ENCODE assay signal across 8 mouse cellular contexts in the genomic region with DNA sequence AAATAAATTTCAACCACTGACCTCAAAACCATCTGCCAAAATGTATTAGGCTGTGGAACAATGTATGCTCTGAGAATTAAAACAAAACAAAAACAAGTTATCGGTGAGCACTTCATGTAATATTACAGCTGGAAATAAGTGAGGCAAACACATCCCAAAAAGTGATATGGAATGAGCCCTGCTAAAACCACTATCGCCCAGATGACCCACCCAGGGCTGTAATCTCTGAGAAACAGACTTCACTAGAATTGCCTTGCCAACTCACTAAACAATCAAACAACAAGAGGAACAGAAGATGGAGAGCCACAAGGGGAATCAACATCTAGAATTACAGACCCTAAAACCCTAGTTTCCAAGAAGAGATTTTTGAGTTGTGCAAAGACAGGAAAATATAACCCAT. TPM values are rescaled to one million over a fixed set of nuclear protein-coding genes. Genes with fewer than 3 reads are reported as not detected.
A peak's percentile ranks its signal among the peaks of the same experiment; 100 is the strongest.
DNase-seq lines count a peak whose midpoint lies in the region; ATAC-seq and TF ChIP-seq lines count a peak whose summit lies in the region.

No protein-coding gene starts in this region.

- no peaks in the 10 kb centered on the region for H3K27me3 ChIP-seq in kidney, postnatal 0 days (ENCODE audit: insufficient read depth, low read length)
- no peaks in the 10 kb centered on the region for H3K27me3 ChIP-seq in embryonic facial prominence, embryonic 10.5 days (replicated peaks; ENCODE audit: low read depth, poor library complexity, severe bottlenecking)
- H3K27me3 ChIP-seq in intestine, embryonic 14.5 days (replicated peaks; ENCODE audit: control insufficient read depth, insufficient read depth, low read length), result no peaks in the 10 kb centered on the region
- H3K27me3 ChIP-seq in midbrain, postnatal 0 days (ENCODE audit: insufficient read depth, low read length), result no peaks in the 10 kb centered on the region

- no peaks in the 10 kb centered on the region for H3K9me3 ChIP-seq in kidney, postnatal 0 days (replicated peaks; ENCODE audit: low read length)
- H3K9me3 ChIP-seq in embryonic facial prominence, embryonic 10.5 days, result no peaks in the 10 kb centered on the region
- H3K9me3 ChIP-seq in intestine, embryonic 14.5 days (ENCODE audit: control insufficient read depth, low read length), result no peaks in the 10 kb centered on the region
- no peaks in the 10 kb centered on the region for H3K9me3 ChIP-seq in midbrain, postnatal 0 days (ENCODE audit: low read length)

- 0 out of 2 replicates have a peak, but pooled peaks cover 9% of the 10 kb centered on the region for H3K4me1 ChIP-seq in kidney, postnatal 0 days (replicated peaks; ENCODE audit: insufficient read depth, low read length)
- peaks cover 24% of the 10 kb centered on the region for H3K4me1 ChIP-seq in embryonic facial prominence, embryonic 10.5 days
- peaks cover 15% of the 10 kb centered on the region; the same call in 1 of the 2 replicates for H3K4me1 ChIP-seq in intestine, embryonic 14.5 days (replicated peaks; ENCODE audit: control insufficient read depth, insufficient read depth, low read length)
- H3K4me1 ChIP-seq in midbrain, postnatal 0 days (ENCODE audit: insufficient read depth, low read length), result peaks cover 11% of the 10 kb centered on the region; the same call in 1 of the 2 replicates

- H3K27ac ChIP-seq in kidney, postnatal 0 days, result no peak overlapping the region
- H3K27ac ChIP-seq in embryonic facial prominence, embryonic 10.5 days (replicated peaks), result peak overlapping the region; percentile 94
- H3K27ac ChIP-seq in intestine, embryonic 14.5 days (ENCODE audit: low read depth), result peak overlapping the region; percentile 71; the same call in 1 of the 2 replicates
- H3K27ac ChIP-seq in midbrain, postnatal 0 days (ENCODE audit: low read depth, low read length), result no peak overlapping the region

- H3K9ac ChIP-seq in kidney, postnatal 0 days (ENCODE audit: low read depth, low read length), result no peak overlapping the region
- peak overlapping the region; percentile 68 for H3K9ac ChIP-seq in intestine, embryonic 14.5 days (ENCODE audit: low read length)
- no peak overlapping the region for H3K9ac ChIP-seq in midbrain, postnatal 0 days (replicated peaks; ENCODE audit: low read length, poor library complexity, severe bottlenecking)

- no peak for TF ChIP-seq CTCF in kidney, postnatal 0 days (IDR thresholded peaks at IDR 0.05; ENCODE audit: low read depth)
- no peak for TF ChIP-seq CTCF in midbrain, postnatal 0 days (IDR thresholded peaks at IDR 0.05)

- H3K4me3 ChIP-seq in kidney, postnatal 0 days (replicated peaks; ENCODE audit: low read depth, low read length), result peak overlapping the region; percentile 58; the same call in 1 of the 2 replicates
- peak overlapping the region; percentile 84 for H3K4me3 ChIP-seq in embryonic facial prominence, embryonic 10.5 days
- H3K4me3 ChIP-seq in intestine, embryonic 14.5 days (ENCODE audit: low read depth, low read length), result peak overlapping the region; percentile 55
- peak overlapping the region; percentile 86; the same call in 1 of the 2 replicates for H3K4me3 ChIP-seq in midbrain, postnatal 0 days (ENCODE audit: low read depth, low read length)

- H3K4me2 ChIP-seq in kidney, postnatal 0 days (ENCODE audit: low read length), result peak overlapping the region; percentile 67; the same call in 1 of the 2 replicates
- H3K4me2 ChIP-seq in intestine, embryonic 14.5 days (ENCODE audit: low read length), result peak overlapping the region; percentile 73
- peak overlapping the region; percentile 81 for H3K4me2 ChIP-seq in midbrain, postnatal 0 days (ENCODE audit: low read depth, low read length, poor library complexity, severe bottlenecking)

- WGBS in kidney, postnatal 0 days, result 70% methylated on average over 2 of the region's 2 CpGs
- whole genome bisulfite sequencing in embryonic facial prominence, embryonic 10.5 days, result 89% methylated on average over 2 of the region's 2 CpGs
- 77% methylated on average over 2 of the region's 2 CpGs for WGBS in intestine, embryonic 14.5 days
- WGBS in midbrain, postnatal 0 days, result 86% methylated on average over 2 of the region's 2 CpGs

- H3K36me3 ChIP-seq in kidney, postnatal 0 days (ENCODE audit: insufficient read depth, low read length), result 0 out of 2 replicates have a peak, but pooled peaks cover 4% of the 10 kb centered on the region
- H3K36me3 ChIP-seq in embryonic facial prominence, embryonic 10.5 days (replicated peaks), result peaks cover 9% of the 10 kb centered on the region
- peaks cover 8% of the 10 kb centered on the region for H3K36me3 ChIP-seq in intestine, embryonic 14.5 days (ENCODE audit: control insufficient read depth, insufficient read depth, low read length)
- H3K36me3 ChIP-seq in midbrain, postnatal 0 days (ENCODE audit: insufficient read depth, low read length), result no peaks in the 10 kb centered on the region

- DNase-seq in kidney, postnatal 0 days (ENCODE audit: low spot score), result no peak
- no peak for DNase-seq in kidney, postnatal 25 days
- no peak for DNase-seq in embryonic facial prominence, embryonic 10.5 days (ENCODE audit: low spot score)
- DNase-seq in intestine, embryonic 14.5 days (ENCODE audit: low spot score), result no peak
- no peak for DNase-seq in midbrain, postnatal 0 days (ENCODE audit: low spot score)
- no peak for DNase-seq in retina, postnatal 1 day
- DNase-seq in kidney, postnatal 14 days, result no peak

- ATAC-seq in kidney, postnatal 0 days (replicated peaks; ENCODE audit: low FRiP score, low read depth), result no peak
- no peak for ATAC-seq in intestine, embryonic 14.5 days (replicated peaks; ENCODE audit: low FRiP score, low TSS enrichment, low read depth)
- no peak for ATAC-seq in midbrain, postnatal 0 days (ENCODE audit: low FRiP score)
- ATAC-seq in activated CD4-positive, CD25-positive, alpha-beta regulatory T cell, adult 4 months, result no peak

RNA-seq across cellular contexts. Expression of a gene that starts 0.8 kb away (rescaled TPM):
- 93.4 and 108 TPM in 2 replicates for polyA plus RNA-seq in kidney, postnatal 0 days (2015; fragmentation: Nextera tagmentation; extraction: Ambion mirVana)
- polyA plus RNA-seq in embryonic facial prominence, embryonic 10.5 days (2016; fragmentation: Nextera tagmentation; extraction: Ambion mirVana), result 111 and 118 TPM in 2 replicates
- polyA plus RNA-seq in intestine, embryonic 14.5 days (2014; fragmentation: Nextera tagmentation; extraction: Ambion mirVana), result 68.6 and 78.0 TPM in 2 replicates
- total RNA-seq in midbrain, postnatal 0 days (2014; rRNA removed), result 73.8 and 100 TPM in 2 replicates
- polyA plus RNA-seq in midbrain, postnatal 0 days (2015; fragmentation: Nextera tagmentation; extraction: Ambion mirVana), result 135 and 139 TPM in 2 replicates
- 100 to 1,000 TPM; 105 to 107 TPM for polyA plus RNA-seq in activated CD4-positive, CD25-positive, alpha-beta regulatory T cell, adult 4 months (2017; shearing (Covaris generic))

Comparison
In these comparisons a context has a peak if more than half of its experiments do, and no peak if none do; other contexts are left out.
1. H3K27ac ChIP-seq: peak in embryonic facial prominence, embryonic 10.5 days (single experiment) and intestine, embryonic 14.5 days (single experiment); none in kidney, postnatal 0 days (single experiment) and midbrain, postnatal 0 days (single experiment).
2. Peak in every context shown above with its lines, with median percentiles within 50 percentile points of each other: H3K4me2 ChIP-seq and H3K4me3 ChIP-seq.